Mouse (Mus musculus) limb, embryonic 14.5 days (tissue): ENCODE data around the gene Gm20388. TPM values are rescaled to one million over a fixed set of nuclear protein-coding genes. Genes with fewer than 3 reads are reported as not detected.

Source experiments
- ATAC-seq: fragments of 200-750 bp; cut with Nextera tagmentation; 2 replicates; pipeline ENCODE4 v1.8.0; 2017; ENCODE audit warnings: low read depth, moderate number of reproducible peaks, moderate TSS enrichment; ENCODE audit not compliant: low FRiP score
- DNase-seq: peaks from one replicate; pipeline ENCODE4 v3.0.0-alpha.2; 2015; ENCODE audit warnings: low spot score
- H3K27ac ChIP-seq: fragments of 300-500 bp; sonication (generic); replicated peaks from 2 replicates; pipeline ENCODE4 v1.5.1; 2014; ENCODE audit warnings: low read depth, mild to moderate bottlenecking, low read length, moderate library complexity, mixed read lengths
- H3K27me3 ChIP-seq: fragments of 300-500 bp; sonication (generic); 2 replicates; pipeline ENCODE4 v1.6.1; 2014; ENCODE audit warnings: low read length, mixed read lengths; ENCODE audit not compliant: control insufficient read depth, insufficient read depth
- H3K36me3 ChIP-seq: fragments of 300-500 bp; sonication (generic); 2 replicates; pipeline ENCODE4 v1.6.1; 2014; ENCODE audit warnings: mild to moderate bottlenecking, low read length, moderate library complexity, mixed read lengths; ENCODE audit not compliant: control insufficient read depth, insufficient read depth
- H3K4me1 ChIP-seq: fragments of 300-500 bp; sonication (generic); 2 replicates; pipeline ENCODE4 v1.6.1; 2014; ENCODE audit warnings: antibody characterized with exemption, low read length, mixed read lengths; ENCODE audit not compliant: control insufficient read depth, insufficient read depth
- H3K4me2 ChIP-seq: fragments of 300-500 bp; sonication (generic); replicated peaks from 2 replicates; pipeline ENCODE4 v1.6.1; 2014; ENCODE audit warnings: low read depth, mild to moderate bottlenecking, low read length, moderate library complexity; ENCODE audit not compliant: severe bottlenecking
- H3K4me3 ChIP-seq: fragments of 300-500 bp; sonication (generic); replicated peaks from 2 replicates; pipeline ENCODE4 v1.5.1; 2014; ENCODE audit warnings: low read length
- H3K9ac ChIP-seq: fragments of 300-500 bp; sonication (generic); 2 replicates; pipeline ENCODE4 v1.6.1; 2014; ENCODE audit warnings: mild to moderate bottlenecking, low read depth, low read length, moderate library complexity; ENCODE audit not compliant: severe bottlenecking
- H3K9me3 ChIP-seq: fragments of 300-500 bp; sonication (generic); 2 replicates; pipeline ENCODE4 v1.6.1; 2016; ENCODE audit warnings: low read length; ENCODE audit not compliant: control insufficient read depth
- POLR2A ChIP-seq: fragments of 200-500 bp; IDR thresholded peaks from 2 replicates; pipeline ENCODE4 v1.8.0; 2012; ENCODE audit warnings: inconsistent platforms, mild to moderate bottlenecking, moderate library complexity, borderline replicate concordance; ENCODE audit not compliant: insufficient read depth, insufficient read length; ENCODE audit errors: extremely low read depth
- WGBS: fragments of 180-500 bp; shearing (Covaris S2); extraction: QIAGEN DNeasy Blood & Tissue Kit; methylation state at CpG from one replicate; pipeline ENCODE4 v1.1.7; 2014; 5-methylcytosine and 5-hydroxymethylcytosine counted together
- polyA plus RNA-seq, 2 experiments: library from polyadenylated mRNA; depleted of rRNA in 1 of 2; stranded (reverse) in 1 of 2; unstranded in 1 of 2; fragments of >200 nt; fragmentation: Nextera tagmentation in 1 of 2; extraction: Ambion mirVana in 1 of 2; gene quantifications; 2 replicates each; pipeline versions ENCODE4 v1.2.1 to v1.2.3; 2012 to 2014

The Gm20388 gene
- polyA plus RNA-seq, 2 experiments: 1.9 to 49.9 TPM

DNA sequence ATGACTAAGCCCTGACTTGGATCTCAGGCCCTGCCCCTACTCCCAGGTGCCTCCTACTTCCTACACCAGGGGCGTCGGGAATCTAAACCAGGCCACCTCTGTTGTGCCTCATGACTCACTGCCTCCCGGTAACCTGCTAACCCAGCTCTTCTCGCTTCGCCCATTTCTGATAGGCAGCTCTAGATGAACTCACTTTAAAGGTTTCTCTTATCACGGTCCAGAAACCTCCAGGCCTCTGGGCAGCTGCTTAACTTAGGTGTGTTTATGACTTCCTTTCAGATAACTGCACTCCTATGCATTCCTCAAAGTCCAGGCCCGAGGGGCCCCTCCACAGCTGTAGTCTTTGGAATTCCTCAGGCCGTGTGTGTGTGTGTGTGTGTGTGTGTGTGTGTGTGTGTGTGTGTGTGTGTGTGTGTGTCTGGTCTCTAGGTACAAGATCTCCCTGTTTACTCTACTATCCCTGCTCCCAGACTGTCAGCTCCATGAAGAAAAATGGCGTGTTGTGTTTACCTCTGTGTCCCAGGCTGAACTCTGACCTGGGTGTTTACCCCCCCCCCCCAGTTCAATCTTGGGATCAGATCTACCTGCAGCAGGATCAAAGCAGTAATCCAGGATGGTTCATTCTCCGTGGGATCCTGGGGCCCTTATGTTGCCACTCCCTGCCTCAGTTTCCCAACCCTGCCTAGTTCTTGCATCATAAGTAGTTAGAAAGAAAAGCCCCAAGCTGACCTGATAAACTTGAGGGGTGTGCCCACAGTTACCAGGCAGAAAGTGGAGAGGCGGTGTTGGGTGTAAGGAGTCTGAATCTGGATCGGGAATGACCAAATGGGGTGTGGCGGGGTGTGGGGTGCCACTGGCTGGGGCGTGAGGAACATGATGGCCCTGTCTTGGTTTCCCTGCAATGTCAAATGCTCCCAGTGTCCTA, 2725.5 kb downstream of the Gm20388 start:
- Histone ChIP-seq H3K36me3 (peaks cover 10% of the 10 kb centered on the region; the same call in 1 of the 2 replicates), H3K4me3 (no peak overlapping the region), H3K9me3 (no peaks in the 10 kb centered on the region), H3K27ac (no peak overlapping the region), H3K4me2 (no peak overlapping the region), H3K9ac (no peak overlapping the region), H3K4me1 (peaks cover 23% of the 10 kb centered on the region; the same call in 1 of the 2 replicates), H3K27me3 (no peaks in the 10 kb centered on the region)
- WGBS: 42% methylated on average over 14 of the region's 14 CpGs
- TF ChIP-seq POLR2A: no peak
- DNase-seq (peak; percentile 23), ATAC-seq (no peak)

DNA sequence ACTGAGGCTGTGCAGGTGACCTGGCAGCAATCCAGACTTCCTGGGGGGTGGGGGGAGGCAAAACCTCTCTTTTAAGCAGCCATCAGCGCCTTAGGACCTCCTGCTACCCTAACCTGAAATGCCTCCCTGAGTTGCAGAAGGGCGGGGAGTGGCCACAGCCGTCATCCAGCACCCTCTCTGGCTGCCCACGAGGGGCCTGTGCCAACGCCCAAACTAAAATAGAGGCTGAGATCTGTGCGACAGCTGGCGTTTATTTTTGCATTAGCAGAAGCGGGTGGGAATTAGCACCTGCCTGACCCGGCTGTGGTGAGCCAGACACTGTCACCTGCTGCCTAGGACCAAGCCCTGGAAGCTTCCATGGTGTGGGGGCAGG, 2726.1 kb downstream of the Gm20388 start:
- DNase-seq (peak; percentile 31), ATAC-seq (0 out of 2 replicates have a peak, but pooled peaks have one; percentile 16)
- no peak overlapping the region for H3K9ac ChIP-seq
- WGBS: 55% methylated on average over 9 of the region's 9 CpGs
- peaks cover 10% of the 10 kb centered on the region; the same call in 1 of the 2 replicates for H3K36me3 ChIP-seq
- TF ChIP-seq POLR2A: no peak
- peaks cover 23% of the 10 kb centered on the region; the same call in 1 of the 2 replicates for H3K4me1 ChIP-seq
- H3K4me3 ChIP-seq: no peak overlapping the region
- H3K27me3 ChIP-seq: no peaks in the 10 kb centered on the region
- H3K9me3 ChIP-seq: no peaks in the 10 kb centered on the region
- no peak overlapping the region for H3K27ac ChIP-seq
- H3K4me2 ChIP-seq: no peak overlapping the region

DNA sequence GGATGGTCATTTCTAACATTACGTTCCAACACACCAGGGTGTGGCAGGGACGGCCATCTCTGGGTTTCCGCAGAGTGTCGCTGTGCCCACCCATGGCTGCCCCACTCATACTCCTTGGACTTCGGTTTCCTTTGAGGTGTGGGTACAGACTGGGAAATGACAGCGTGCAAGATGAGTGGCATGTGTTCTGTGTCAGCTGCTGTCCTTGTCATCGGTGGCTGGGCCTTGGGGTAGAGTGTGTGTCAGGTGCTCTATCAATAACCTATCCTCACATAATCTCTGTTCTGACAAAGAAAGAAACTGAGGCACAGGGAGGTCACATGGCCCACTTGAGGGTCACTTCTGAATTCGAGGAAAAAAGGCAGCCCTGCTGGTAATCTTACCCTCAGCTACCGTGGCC, 2726.6 kb downstream of the Gm20388 start:
- Histone ChIP-seq H3K27ac (no peak overlapping the region), H3K9me3 (no peaks in the 10 kb centered on the region), H3K4me1 (peaks cover 23% of the 10 kb centered on the region; the same call in 1 of the 2 replicates), H3K27me3 (no peaks in the 10 kb centered on the region), H3K4me2 (no peak overlapping the region), H3K36me3 (peaks cover 10% of the 10 kb centered on the region; the same call in 1 of the 2 replicates), H3K9ac (no peak overlapping the region), H3K4me3 (no peak overlapping the region)
- TF ChIP-seq POLR2A: no peak
- ATAC-seq (no peak), DNase-seq (no peak)
- 89% methylated on average over 9 of the region's 9 CpGs for WGBS

DNA sequence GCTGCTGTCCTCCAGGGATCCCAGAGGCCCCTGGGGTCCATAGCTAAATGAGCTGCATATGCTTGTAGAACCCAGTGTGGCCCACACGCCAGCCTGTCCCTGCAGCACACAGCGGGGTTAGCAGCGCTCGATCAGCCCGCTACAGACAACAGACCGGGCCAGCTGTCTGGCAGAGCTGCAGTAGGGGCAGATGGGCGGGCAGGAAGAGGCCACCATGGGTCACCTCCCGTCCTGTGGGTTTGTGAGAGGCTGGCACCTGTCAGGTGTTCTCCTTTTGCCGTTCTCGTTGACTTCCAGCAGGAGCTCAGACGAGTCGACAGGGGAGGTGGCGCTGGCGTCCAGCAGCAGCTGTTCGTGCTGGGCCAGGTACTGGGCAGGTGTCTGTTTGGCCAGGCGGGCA, 2728.0 kb downstream of the Gm20388 start:
- H3K9ac ChIP-seq: no peak overlapping the region
- H3K9me3 ChIP-seq: no peaks in the 10 kb centered on the region
- no peak for ATAC-seq
- no peak overlapping the region for H3K27ac ChIP-seq
- no peak overlapping the region for H3K4me3 ChIP-seq
- H3K27me3 ChIP-seq: no peaks in the 10 kb centered on the region
- H3K36me3 ChIP-seq: peaks cover 2% of the 10 kb centered on the region; the same call in 1 of the 2 replicates
- DNase-seq: no peak
- H3K4me1 ChIP-seq: peaks cover 23% of the 10 kb centered on the region; the same call in 1 of the 2 replicates
- WGBS: 69% methylated on average over 16 of the region's 16 CpGs
- no peak overlapping the region for H3K4me2 ChIP-seq
- TF ChIP-seq POLR2A: no peak

DNA sequence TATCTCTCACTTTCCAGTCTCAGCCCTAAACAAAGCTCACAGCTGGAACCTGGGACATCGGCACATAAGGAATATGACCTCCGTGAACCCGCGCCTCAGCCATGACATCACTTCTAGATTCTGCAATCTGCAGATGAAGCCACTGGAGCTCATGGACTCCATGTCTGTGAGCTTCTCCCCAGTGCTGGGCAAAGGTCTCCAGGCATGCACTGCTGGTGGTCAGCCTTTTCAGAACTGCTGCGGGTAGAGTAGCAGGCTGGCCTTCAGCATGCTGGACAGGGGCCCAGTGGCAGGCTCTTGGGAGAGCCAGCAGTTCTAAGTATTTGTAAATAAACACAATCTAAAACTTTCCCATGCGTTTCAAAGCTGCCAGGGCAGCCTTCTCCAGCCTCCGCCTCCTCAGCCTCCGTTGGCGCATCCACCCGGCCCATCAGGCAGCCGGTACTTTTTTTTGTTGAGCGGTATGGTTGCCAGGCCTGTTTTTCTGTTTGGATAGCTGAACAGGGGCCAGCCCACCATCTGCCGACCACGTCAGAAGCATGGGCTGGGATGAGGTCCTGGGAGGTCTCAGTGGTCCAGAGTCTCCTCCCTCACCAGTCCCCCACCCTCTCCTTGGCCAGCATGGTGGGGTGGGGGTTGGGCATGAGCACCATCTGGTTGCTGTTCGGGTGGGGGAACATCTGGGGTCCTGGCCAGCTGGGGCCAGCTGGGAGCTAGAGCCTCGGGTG, 2729.0 kb downstream of the Gm20388 start:
- DNase-seq (peak; percentile 72), ATAC-seq (peak; percentile 53)
- H3K4me3 ChIP-seq: no peak overlapping the region
- no peaks in the 10 kb centered on the region for H3K36me3 ChIP-seq
- H3K4me2 ChIP-seq: no peak overlapping the region
- no peak overlapping the region for H3K27ac ChIP-seq
- H3K4me1 ChIP-seq: peaks cover 23% of the 10 kb centered on the region; the same call in 1 of the 2 replicates
- H3K9me3 ChIP-seq: no peaks in the 10 kb centered on the region
- no peak for TF ChIP-seq POLR2A
- no peak overlapping the region for H3K9ac ChIP-seq
- H3K27me3 ChIP-seq: no peaks in the 10 kb centered on the region
- 29% methylated on average over 16 of the region's 16 CpGs for WGBS
